Mouse (Mus musculus): ENCODE results near the gene Impg2.

- TF ChIP-seq POLR2A (IDR thresholded peaks at IDR 0.05; ENCODE audit: low read depth, low read length), result no peak
- TF ChIP-seq CTCF (IDR thresholded peaks at IDR 0.05; ENCODE audit: borderline replicate concordance, insufficient read depth, low read length), result no peak
These were observed 79.8 kb downstream of the Impg2 start for GRCm38 (mm10) chr16:56283873-56284272.
